Mouse (Mus musculus) forebrain, postnatal 0 days (tissue): Measurements from ENCODE around the gene Ankrd65. TPM values are rescaled to one million over a fixed set of nuclear protein-coding genes. Genes with fewer than 3 reads are reported as not detected.
"Not testable (repeated sequence)": the region's sequence is repeated elsewhere in the genome, so short reads cannot be mapped to it uniquely, and the experiment has no call there.

Experiments
- ATAC-seq: fragments of 200-750 bp; cut with Nextera tagmentation; 2 replicates; pipeline ENCODE4 v1.8.0; 2017; ENCODE audit warnings: mild to moderate bottlenecking, moderate library complexity
- DNase-seq: peaks from one replicate; pipeline ENCODE4 v3.0.0-alpha.2; 2015
- H3K27ac ChIP-seq: fragments of 300-500 bp; sonication (generic); 2 replicates; pipeline ENCODE4 v1.5.1; 2014; ENCODE audit warnings: low read depth, mild to moderate bottlenecking, antibody characterized with exemption, low read length, moderate library complexity, mixed read lengths
- H3K27me3 ChIP-seq: fragments of 300-500 bp; sonication (generic); 2 replicates; pipeline ENCODE4 v1.6.1; 2014; ENCODE audit warnings: mild to moderate bottlenecking, low read length, mixed read lengths; ENCODE audit not compliant: insufficient read depth
- H3K36me3 ChIP-seq: fragments of 300-500 bp; sonication (generic); 2 replicates; pipeline ENCODE4 v1.6.1; 2014; ENCODE audit warnings: mild to moderate bottlenecking, moderate library complexity; ENCODE audit not compliant: insufficient read depth
- H3K4me1 ChIP-seq: fragments of 300-500 bp; sonication (generic); 2 replicates; pipeline ENCODE4 v1.6.1; 2014; ENCODE audit warnings: antibody characterized with exemption; ENCODE audit not compliant: insufficient read depth
- H3K4me2 ChIP-seq: fragments of 300-500 bp; sonication (generic); 2 replicates; pipeline ENCODE4 v1.6.1; 2014; ENCODE audit warnings: low read depth, mild to moderate bottlenecking, moderate library complexity
- H3K4me3 ChIP-seq: fragments of 300-500 bp; sonication (generic); 2 replicates; pipeline ENCODE4 v1.5.1; 2014; ENCODE audit warnings: low read depth, low read length, mixed read lengths
- H3K9ac ChIP-seq: fragments of 300-500 bp; sonication (generic); 2 replicates; pipeline ENCODE4 v1.6.1; 2014; ENCODE audit warnings: mild to moderate bottlenecking
- H3K9me3 ChIP-seq: fragments of 300-500 bp; sonication (generic); 2 replicates; pipeline ENCODE4 v1.6.1; 2016; ENCODE audit warnings: low read length
- CTCF ChIP-seq: sonication (generic); IDR thresholded peaks from 2 replicates; pipeline ENCODE4 v1.5.1; 2016; ENCODE audit warnings: antibody characterized with exemption, control low read depth, low read depth
- WGBS: fragments of 180-500 bp; shearing (Covaris S2); extraction: QIAGEN DNeasy Blood & Tissue Kit; methylation state at CpG from one replicate; pipeline ENCODE4 v1.1.7; 2014; 5-methylcytosine and 5-hydroxymethylcytosine counted together
- polyA plus RNA-seq: library from polyadenylated mRNA; unstranded; fragments of >200 nt; fragmentation: Nextera tagmentation; extraction: Ambion mirVana; gene quantifications from 2 replicates; pipeline ENCODE4 v1.2.1, GENCODE M21; 2015
- total RNA-seq: library from RNA; depleted of rRNA; stranded (reverse); fragments of >200 nt; gene quantifications from 2 replicates; pipeline ENCODE4 v1.2.3, GENCODE M21; 2014; rRNA removed

The Ankrd65 gene
- total RNA-seq (not detected in 2 replicates), polyA plus RNA-seq (not detected in 2 replicates)

DNA sequence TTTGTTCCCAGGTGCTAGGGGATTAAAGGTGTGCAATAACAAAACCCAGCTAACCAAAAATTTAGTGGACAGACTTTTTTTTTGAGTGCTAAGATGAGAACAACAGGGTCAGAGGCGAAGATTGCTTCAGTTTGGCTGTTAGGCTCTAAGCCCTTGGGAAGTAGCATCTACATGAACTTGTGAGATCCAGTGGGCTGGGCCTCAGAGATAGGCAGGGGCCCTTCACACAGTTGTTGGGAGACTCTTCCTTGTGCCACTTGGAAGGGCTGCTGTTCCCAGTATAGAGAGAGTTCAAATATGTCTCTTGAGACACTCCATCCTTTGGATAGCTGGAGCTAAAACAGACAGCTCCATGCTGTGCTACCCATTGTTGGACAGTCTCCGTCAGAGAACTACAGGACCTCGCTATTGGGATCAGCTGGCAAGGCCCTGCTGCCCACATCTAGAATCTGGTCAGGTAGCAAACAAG, at the start of gene Ankrd65:
Ankrd65 (plus strand) TSS at position 419 of the 469 bp plus-strand sequence.
- no peak for TF ChIP-seq CTCF
- ATAC-seq (no peak), DNase-seq (no peak)
- H3K27me3 ChIP-seq = no peaks in the 10 kb centered on the region
- H3K36me3 ChIP-seq = no peaks in the 10 kb centered on the region
- no peak within 1 kb of the TSS for H3K4me2 ChIP-seq
- no peak within 1 kb of the TSS for H3K4me3 ChIP-seq
- no peak within 1 kb of the TSS for H3K9ac ChIP-seq
- no peak within 1 kb of the TSS for H3K27ac ChIP-seq
- H3K9me3 ChIP-seq = no peaks in the 10 kb centered on the region
- 79% methylated on average over 3 of the region's 3 CpGs for WGBS
- no peaks in the 10 kb centered on the region for H3K4me1 ChIP-seq

DNA sequence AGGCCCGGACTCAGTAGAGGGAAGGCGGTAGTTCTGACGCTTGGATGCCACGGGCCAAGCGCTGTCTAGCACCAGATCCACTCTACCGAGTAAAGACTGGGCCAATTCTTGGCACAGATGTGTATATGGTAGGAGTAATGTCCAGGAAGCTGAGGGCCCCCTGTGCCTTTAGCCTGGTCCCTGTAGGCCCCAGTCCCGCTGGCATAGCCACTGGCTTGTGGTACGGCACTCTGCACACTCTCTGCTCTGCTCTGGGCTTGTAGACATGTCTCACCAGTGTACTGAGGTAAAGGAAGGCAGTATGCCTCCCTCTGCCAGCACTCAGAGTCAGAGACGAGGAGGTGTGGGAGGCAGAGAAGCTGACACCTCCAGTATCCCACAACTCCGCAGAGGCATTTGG, 49.6 kb upstream of the Ankrd65 start:
- ATAC-seq, H3K27me3 ChIP-seq, H3K4me3 ChIP-seq, H3K9me3 ChIP-seq, H3K4me2 ChIP-seq, H3K4me1 ChIP-seq, H3K9ac ChIP-seq, H3K27ac ChIP-seq, DNase-seq: not testable (repeated sequence)
- WGBS = 87% methylated on average over 10 of the region's 10 CpGs
- peaks cover 81% of the 10 kb centered on the region for H3K36me3 ChIP-seq

DNA sequence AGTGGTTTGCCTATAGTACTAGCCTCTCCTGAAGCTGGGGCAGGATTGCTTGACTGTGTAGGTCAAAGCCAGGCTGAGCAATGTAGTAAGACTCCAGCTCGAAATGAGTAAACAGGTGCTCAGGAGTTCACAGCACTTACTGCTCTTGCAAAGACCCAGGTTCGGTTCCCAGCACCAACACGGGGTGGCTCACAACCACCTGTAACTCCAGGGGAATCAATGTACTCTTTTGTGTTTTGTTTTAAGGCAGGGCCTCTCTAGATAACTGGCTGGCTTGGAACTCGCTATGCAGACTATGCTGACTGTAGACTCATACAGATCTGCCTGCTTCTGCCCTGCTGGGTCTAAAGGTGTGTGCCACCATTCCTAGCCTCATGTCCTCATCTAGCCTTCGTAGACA, 47.6 kb upstream of the Ankrd65 start:
- H3K27ac ChIP-seq = no peak overlapping the region
- no peak overlapping the region for H3K4me3 ChIP-seq
- H3K9me3 ChIP-seq = no peaks in the 10 kb centered on the region
- no peak for DNase-seq
- H3K27me3 ChIP-seq = no peaks in the 10 kb centered on the region
- TF ChIP-seq CTCF = no peak
- no peak overlapping the region for H3K4me2 ChIP-seq
- ATAC-seq = no peak
- H3K36me3 ChIP-seq = peaks cover 84% of the 10 kb centered on the region
- no peak overlapping the region for H3K9ac ChIP-seq
- 96% methylated on average over 5 of the region's 5 CpGs for WGBS
- no peaks in the 10 kb centered on the region for H3K4me1 ChIP-seq

- Histone ChIP-seq H3K27me3 (no peaks in the 10 kb centered on the region), H3K36me3 (peaks cover 89% of the 10 kb centered on the region), H3K4me2 (no peak overlapping the region), H3K4me1 (no peaks in the 10 kb centered on the region), H3K27ac (no peak overlapping the region), H3K9ac (no peak overlapping the region), H3K4me3 (no peak overlapping the region), H3K9me3 (no peaks in the 10 kb centered on the region)
- WGBS = 91% methylated on average over 8 of the region's 8 CpGs
- no peak for ATAC-seq
- TF ChIP-seq CTCF = no peak
- DNase-seq = no peak
Measured at GRCm38 (mm10) chr4:155744474-155744873, 45.8 kb upstream of the Ankrd65 start.

GRCm38 (mm10) chr4:155745136-155745535, 45.1 kb upstream of the Ankrd65 start:
- no peak for TF ChIP-seq CTCF
- no peak overlapping the region for H3K4me3 ChIP-seq
- H3K4me1 ChIP-seq = no peaks in the 10 kb centered on the region
- H3K27ac ChIP-seq = no peak overlapping the region
- ATAC-seq (no peak), DNase-seq (no peak)
- no peak overlapping the region for H3K9ac ChIP-seq
- no peaks in the 10 kb centered on the region for H3K9me3 ChIP-seq
- H3K4me2 ChIP-seq = no peak overlapping the region
- peaks cover 89% of the 10 kb centered on the region for H3K36me3 ChIP-seq
- 92% methylated on average over 5 of the region's 5 CpGs for WGBS
- no peaks in the 10 kb centered on the region for H3K27me3 ChIP-seq

GRCm38 (mm10) chr4:155746036-155746548, 44.1 kb upstream of the Ankrd65 start:
- peaks cover 88% of the 10 kb centered on the region for H3K36me3 ChIP-seq
- no peaks in the 10 kb centered on the region for H3K27me3 ChIP-seq
- no peak overlapping the region for H3K4me3 ChIP-seq
- TF ChIP-seq CTCF = no peak
- H3K9me3 ChIP-seq = no peaks in the 10 kb centered on the region
- no peak overlapping the region for H3K27ac ChIP-seq
- ATAC-seq = no peak
- no peak for DNase-seq
- no peak overlapping the region for H3K4me2 ChIP-seq
- WGBS = 87% methylated on average over 8 of the region's 8 CpGs
- no peak overlapping the region for H3K9ac ChIP-seq
- H3K4me1 ChIP-seq = no peaks in the 10 kb centered on the region

DNA sequence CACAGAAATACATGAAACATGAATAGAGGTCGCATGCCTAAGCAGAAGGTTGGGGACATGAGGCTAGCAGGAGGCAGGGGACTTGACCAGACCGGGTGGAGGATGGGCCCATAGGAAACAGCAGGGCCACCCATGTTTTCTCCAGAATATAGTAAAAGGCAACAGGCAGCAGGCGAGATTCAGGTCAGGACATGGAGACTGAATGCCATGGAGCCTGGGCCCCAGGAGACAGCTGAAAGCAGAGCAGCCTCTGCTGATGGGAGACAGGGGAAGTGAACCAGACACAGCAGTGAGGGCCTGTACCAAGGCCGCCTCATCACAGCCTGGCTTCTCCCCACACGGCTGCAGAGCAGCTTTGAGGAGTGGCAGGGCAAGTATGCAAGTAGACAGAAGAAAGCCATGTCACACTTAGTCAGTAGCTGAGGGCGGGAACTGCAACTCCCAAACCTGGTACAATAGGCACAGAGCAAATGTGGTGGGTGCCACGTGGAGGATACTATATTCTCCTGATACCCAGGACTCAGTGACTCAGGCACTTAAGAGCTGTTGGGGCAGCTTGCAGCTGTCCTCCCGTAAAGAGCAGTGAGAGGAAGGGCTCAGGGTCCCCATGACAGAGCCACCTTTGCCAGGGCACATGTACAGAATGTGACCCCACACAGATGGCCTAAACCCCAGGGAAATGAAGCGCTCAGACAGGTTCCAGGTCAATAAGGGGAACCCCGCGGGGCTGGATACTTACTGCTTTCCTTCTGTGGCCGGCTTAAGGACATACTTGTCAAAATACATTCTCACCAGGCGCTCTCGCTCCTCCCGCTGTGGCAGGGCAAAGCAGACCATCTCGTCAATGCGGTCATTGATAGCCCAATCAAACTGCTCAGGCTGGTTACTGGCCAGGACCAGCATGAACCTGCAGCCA, 43.4 kb upstream of the Ankrd65 start:
- Histone ChIP-seq H3K36me3 (peaks cover 85% of the 10 kb centered on the region), H3K9ac (no peak overlapping the region), H3K4me1 (no peaks in the 10 kb centered on the region), H3K27ac (no peak overlapping the region), H3K9me3 (no peaks in the 10 kb centered on the region), H3K27me3 (no peaks in the 10 kb centered on the region), H3K4me2 (no peak overlapping the region), H3K4me3 (no peak overlapping the region)
- no peak for DNase-seq
- no peak for TF ChIP-seq CTCF
- WGBS = 84% methylated on average over 17 of the region's 17 CpGs
- no peak for ATAC-seq
